Mouse (Mus musculus): ENCODE measurements around the gene Lcmt2.
"Not testable (repeated sequence)": the region's sequence is repeated elsewhere in the genome, so short reads cannot be mapped to it uniquely, and the experiment has no call there.

Lcmt2 gene

GRCm38 (mm10) chr2:121140018-121140882 is at the start of gene Lcmt2, which contains the start of gene Adal:
TSS of gene Lcmt2 (minus strand) at chr2:121140653.
TSS of gene Adal (plus strand) at chr2:121140428.
- peak; percentile 94 for DNase-seq

DNA sequence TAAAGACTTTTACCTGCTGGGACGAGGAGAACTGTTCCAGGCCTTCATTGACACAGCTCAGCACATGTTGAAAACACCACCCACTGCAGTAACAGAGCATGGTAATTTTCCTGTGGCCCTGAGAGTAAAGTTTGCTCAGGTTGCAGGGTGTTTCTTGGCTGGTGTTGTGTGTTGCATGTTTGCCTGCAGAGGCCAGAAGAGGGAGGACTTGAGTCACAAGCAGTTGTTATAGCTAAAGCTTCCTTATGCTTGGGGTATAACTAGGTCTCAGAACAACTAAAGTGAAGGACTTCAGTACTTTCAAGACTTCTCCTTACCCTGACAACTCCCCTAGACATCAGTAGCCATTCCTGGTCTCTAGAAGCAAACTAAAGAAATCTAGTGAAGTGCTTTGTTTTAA is 48.1 kb upstream of the Lcmt2 start:
- no peak for DNase-seq

GRCm38 (mm10) chr2:121184142-121184541 is 43.7 kb upstream of the Lcmt2 start:
- no peak for DNase-seq

DNA sequence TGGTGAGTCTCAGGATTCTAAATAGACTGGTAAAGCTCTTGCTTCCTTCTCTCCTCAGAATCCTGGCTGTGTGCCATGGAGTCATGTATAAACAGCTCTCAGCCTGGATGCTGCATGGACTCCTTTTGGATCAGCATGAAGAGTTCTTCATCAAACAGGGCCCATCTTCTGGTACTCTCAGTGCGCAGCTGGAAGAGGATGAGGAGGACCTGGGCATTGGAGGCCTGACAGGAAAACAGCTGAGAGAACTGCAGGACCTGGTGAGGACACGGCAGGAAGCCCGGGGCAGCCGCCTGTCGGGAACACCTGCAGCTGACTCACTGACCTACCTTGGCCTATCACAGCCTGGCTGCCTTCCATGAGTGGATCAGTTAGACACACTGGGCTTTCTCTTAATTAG is 43.0 kb upstream of the Lcmt2 start:
- no peak for DNase-seq

DNA sequence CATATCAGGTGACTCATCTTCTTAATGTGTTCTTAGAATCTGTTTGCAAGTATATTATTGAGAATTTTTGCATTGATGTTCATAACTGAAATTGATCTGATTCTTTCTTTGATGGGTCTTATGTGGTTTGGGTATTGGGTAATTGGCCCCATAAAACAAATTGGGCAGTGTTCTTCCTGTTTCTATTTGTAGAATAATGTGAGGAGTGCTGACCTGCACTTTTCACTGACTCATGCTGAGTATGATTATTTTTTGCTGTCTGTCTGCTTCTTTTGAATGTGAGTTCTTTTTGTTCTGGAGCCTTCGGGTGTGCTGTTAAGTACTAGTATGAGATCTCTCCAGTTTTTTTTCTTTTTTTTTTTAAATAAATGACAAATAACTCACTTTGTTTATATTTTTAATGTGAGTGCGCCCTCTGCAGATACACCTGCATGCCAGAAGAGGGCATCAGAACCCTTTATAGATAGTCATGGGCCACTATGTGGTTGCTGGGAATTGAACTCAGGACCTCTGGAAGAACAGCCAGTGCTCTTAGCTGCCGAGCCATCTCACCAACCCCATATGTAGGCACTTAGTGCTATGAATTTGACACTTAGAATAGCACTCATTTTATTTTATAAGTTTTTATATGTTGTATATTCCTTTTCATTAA is 38.5 kb upstream of the Lcmt2 start:
- no peak for DNase-seq

DNA sequence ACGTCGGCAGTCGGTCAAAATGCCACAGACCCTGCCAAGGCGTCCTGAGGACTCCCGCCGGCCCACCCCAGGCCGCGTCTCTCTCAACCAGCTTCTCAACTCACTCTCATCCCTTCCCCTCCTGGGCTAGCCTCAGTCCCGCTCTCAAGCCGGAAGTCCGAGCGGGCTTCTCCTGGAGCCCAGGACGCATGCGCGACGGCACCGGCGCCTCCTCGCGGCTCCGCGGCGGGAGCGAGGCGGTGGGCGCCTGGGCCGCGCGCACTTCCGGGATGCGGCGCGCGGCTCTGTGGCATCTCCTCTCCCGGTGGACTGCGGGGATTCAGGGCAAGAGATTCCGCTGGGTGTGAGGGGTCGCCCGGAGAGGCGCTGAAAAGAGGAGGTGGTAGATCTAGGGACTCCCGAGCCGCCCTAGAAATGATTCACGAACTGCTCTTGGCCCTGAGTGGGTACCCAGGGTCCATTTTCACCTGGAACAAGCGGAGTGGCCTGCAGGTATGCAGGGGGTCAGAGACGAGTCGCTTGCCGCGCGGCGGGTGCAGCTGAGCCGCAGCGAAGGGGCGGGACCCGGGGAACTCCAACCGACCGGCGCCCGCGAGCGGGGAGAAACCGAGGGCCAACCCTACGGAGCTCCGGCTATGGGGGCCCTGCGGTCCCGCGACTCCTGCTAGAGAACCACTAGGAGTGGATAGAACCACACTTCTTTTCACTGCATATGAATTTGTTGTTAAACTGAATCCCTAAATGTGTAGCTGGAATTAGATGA is 30.7 kb upstream of the Lcmt2 start, which contains the start of gene Zscan29:
TSS of gene Zscan29 (minus strand) at position 146 of the 763 bp plus-strand sequence.
- peak; percentile 97 for DNase-seq

DNA sequence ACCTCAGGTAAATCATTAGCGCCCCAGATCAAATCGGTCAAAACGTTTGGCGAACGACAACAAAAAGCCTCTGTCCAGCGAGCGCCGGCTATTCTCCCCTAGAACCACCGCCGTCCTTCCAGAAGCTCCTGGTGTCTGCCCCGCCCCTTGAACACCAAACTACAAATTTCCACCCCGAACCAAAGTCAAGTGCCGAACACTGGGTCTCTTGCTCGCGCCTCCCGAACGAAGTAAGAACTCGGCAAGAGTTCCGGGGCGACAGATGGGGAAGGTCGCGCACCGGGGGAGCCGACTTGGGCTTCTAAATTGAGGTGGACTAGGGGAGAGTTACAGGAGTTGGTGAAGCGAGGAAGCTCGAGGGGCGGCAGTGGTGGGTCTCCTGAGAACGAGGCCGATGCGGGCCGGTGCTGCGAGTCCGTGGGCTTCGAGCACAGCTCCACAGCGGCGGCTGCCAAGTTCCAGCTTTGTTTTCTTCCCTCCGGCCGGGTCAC is 30.1 kb upstream of the Lcmt2 start, which contains the start of gene Tubgcp4:
TSS of gene Tubgcp4 (plus strand) at position 174 of the 491 bp plus-strand sequence.
- peak; percentile 67 for DNase-seq

DNA sequence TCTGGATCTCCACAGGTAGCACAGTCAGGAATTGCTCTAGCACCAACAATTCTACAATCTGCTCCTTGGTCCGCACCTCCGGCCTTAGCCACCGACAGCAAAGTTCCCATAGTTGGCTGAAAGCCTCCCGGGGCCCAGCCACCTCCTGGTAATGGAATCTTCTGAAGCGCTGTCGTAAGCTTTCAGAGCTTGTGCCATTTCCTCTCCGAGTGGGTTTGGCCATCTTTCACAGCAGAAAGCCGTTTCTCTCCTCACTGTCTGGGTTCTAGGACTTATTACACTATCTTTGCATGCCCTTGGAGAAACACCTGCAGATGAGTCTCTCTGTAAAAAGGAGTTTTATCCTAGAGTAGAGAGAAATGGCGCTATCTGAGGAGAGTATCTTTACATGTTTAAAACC is 29.4 kb upstream of the Lcmt2 start:
- DNase-seq: peak; percentile 21

GRCm38 (mm10) chr2:121169173-121169572 is 28.7 kb upstream of the Lcmt2 start:
- DNase-seq: no peak

DNA sequence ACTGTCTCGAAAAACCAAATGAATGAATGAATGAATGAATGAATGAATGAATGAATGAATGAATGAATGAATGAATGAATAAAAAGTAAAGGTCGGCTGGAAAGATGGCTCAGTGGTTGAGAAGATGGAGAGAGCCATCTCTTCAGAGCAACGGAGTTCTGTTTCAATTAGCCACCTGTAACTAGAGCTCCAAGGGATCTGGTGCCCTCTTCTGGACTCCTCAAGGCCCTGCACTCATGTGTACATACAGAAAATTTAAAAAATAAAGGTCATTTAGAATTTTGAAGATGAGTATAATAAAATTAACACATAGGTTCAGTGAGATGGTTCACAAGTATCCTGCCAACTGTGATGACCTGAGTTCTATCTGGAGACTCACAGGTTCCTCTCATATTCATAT is 12.6 kb upstream of the Lcmt2 start:
- no peak for DNase-seq

DNA sequence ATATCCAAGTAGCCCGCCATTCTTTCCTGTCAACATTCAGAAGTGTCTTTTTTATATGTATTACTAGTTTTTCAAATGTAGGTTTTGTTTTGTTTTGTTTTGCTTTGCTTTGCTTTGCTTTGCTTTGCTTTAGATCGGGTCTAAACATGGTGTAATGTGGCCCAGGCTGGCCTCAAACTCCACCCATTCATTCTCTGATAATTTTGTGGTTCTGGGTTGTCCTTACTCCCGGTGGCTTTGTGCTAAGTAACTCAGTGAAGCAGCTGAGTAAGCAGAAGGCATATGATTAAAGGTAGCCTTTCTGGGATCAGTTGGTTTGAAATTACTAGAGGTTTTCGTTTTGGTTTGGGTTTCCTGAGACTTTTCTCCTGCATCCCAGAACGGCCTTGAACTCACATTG is 9.2 kb upstream of the Lcmt2 start:
- no peak for DNase-seq

- DNase-seq: no peak
These were observed 2.0 kb upstream of the Lcmt2 start for GRCm38 (mm10) chr2:121142415-121142814.

DNA sequence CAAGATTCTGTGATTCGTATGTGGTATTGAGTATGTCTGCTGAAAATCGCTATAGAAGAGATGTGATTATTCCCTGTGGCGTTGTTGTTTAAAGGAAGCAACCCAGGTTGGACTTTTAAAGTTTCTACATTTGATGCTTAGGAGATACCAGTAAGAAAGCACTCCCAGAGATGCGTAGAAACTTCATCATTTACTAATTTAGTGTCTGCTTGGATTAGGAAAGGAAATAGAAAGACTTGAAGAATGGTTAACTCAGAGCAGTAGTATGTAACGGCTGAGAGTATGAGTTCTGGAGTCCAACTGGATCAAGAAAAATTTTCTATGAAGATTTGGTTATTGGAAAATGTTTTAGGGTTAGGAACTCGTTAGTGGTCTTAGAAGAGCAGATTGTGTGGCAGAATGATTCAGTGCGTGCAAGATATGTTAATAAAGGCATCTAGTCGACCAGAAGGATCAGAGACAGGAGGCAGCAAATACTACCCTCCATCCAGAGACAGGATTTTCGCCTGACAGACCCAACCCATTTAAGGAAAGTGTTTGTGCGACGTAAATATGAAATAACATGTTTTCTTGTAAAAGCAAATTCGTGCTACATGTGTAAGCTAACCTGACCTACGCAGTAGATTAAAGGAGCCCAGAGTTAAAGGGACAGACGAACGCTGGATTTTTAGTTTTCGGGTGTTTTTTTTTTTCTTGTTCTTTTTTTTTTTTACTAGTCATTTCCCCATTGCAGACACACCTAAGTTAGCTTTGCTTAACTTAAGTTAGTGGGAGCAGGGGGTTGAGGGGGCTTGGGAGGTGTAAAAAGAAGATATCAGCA is 973 bp upstream of the Lcmt2 start:
- DNase-seq: no peak

DNA sequence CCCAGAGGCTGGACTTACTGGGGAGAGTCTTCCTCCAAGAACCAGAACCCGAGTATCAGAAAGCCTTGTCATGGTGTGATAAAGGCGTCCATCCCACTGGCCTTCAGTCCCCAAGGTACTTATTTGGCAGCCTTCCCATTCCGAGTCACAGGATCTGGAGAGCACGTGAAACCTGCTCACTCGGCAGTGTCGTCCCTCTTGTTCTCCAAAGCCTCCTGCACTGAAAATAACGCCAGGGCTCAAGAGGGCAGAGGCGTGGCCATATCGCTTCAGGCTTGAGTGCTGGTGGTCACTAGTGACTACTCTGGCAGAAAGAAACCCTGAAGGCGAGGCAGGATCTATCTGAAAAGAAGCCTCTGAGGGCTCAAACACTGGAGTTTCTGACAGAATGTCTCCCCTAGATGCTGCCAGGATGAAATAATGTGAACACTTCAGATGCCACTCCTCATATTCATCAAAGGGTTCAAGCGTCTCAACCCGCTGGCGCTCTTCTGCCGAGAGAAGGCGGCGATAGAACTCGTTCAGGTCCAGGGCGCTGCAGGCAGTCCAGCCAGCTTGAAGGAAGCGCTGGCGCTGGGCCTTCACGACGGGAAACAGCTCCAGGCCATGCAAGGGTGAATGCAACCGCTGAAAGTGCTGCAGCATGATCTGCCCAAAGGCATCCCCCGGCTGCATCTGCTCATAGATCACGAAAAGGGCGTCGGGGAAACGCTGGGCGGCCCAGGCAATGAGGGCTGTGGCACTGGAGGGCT is 1.0 kb downstream of the Lcmt2 start:
- DNase-seq: no peak

GRCm38 (mm10) chr2:121137371-121137770 is 3.1 kb downstream of the Lcmt2 start:
- DNase-seq: no peak

- no peak for DNase-seq
These were observed 7.6 kb downstream of the Lcmt2 start for GRCm38 (mm10) chr2:121132822-121133221.

DNA sequence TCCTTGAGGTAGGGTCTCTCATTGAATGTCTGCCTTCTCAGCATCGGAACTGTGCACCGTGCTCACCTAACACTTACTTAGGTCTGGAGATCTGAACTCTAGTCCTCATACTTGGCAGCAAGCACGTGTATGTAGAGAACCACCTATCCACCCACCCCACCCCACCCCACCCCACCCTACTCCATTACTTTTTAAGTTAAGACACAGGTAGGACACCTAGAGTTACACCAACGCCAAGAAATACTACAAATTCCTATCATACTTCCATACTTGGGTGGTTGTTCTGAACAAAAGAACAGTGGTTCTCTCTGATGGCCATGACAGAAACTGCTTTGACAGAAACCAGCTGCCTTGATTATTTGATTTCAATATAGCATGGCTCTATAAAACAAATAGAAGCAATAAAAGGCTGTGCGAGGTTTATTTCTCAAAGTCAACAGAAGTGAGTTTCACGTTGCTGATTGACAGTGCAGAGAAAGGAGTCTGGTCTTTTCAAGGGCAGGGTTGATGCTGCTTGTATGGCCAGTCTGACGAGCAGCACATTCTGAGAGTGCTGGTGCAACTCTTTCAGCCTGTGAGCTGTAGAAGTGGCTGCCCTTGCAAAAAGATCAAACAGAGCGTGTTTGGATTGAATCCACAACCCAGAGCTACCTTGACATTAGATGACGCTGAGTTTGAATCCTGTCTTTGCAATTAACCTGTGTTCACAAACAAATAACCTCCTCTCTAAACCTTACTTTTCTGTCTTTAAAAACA is 11.4 kb downstream of the Lcmt2 start:
- no peak for DNase-seq

- DNase-seq: no peak
These were observed 12.9 kb downstream of the Lcmt2 start for GRCm38 (mm10) chr2:121127536-121127935.

DNA sequence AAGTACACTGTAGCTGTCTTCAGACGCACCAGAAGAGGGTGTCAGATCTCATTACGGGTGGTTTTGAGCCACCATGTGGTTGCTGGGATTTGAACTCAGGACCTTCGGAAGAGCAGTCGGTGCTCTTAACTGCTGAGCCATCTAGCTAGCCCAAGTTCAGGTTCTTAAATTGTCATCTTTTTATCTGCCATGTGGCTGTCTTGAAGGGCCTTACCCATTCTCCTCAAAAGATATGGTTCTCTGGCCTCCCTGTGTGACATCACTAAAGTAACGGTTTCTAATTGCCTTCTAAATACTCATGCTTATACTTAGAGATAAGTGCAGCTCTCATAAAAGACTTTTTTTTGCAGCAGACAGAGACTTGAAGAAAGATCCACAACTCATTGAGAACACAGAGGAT is 14.2 kb downstream of the Lcmt2 start:
- DNase-seq: not testable (repeated sequence)

- no peak for DNase-seq
These were observed 21.2 kb downstream of the Lcmt2 start for GRCm38 (mm10) chr2:121119260-121119659.

DNA sequence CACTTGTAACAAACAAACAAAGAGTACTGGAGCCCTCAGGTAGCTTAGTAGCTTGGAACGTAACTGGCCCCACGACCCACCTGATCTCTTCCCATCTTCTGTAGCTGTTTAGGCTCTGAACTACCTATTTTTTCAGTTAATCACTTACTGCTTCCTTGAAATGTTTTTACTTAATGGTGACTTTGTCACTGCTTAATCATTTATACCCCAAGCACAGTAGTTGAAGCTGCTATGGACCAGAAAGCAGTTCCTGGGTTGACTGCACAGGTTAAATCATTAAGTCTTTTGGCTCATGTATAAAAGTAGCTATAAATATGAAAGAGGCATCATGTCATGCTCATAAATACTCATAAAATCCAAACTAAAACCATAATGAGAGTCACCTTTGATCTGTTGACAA is 25.0 kb downstream of the Lcmt2 start:
- no peak for DNase-seq

Measured in embryo, embryonic 11 days (tissue).